Mouse (Mus musculus) small intestine, adult 2 months (tissue): Measurements from ENCODE around the gene P2ry14. TPM values are rescaled to one million over a fixed set of nuclear protein-coding genes. Genes with fewer than 3 reads are reported as not detected.
"Not testable (repeated sequence)": the region's sequence is repeated elsewhere in the genome, so short reads cannot be mapped to it uniquely, and the experiment has no call there.

Experiments
- H3K27ac ChIP-seq: fragments of 200-500 bp; 2 replicates; pipeline ENCODE4 v1.5.1; 2012; ENCODE audit warnings: low read depth, low read length, control low read depth, inconsistent platforms; ENCODE audit not compliant: insufficient read depth
- H3K27me3 ChIP-seq: fragments of 200-500 bp; 2 replicates; pipeline ENCODE4 v1.6.1; 2012; ENCODE audit warnings: mild to moderate bottlenecking, moderate library complexity, low read length, inconsistent platforms; ENCODE audit not compliant: control insufficient read depth, insufficient read depth
- H3K36me3 ChIP-seq: fragments of 200-500 bp; 2 replicates; pipeline ENCODE4 v1.6.1; 2012; ENCODE audit warnings: mild to moderate bottlenecking, low read length, control low read depth, inconsistent platforms; ENCODE audit not compliant: control insufficient read depth, insufficient read depth
- H3K4me1 ChIP-seq: fragments of 200-500 bp; 2 replicates; pipeline ENCODE4 v1.6.1; 2012; ENCODE audit warnings: low read length, inconsistent platforms, mixed read lengths; ENCODE audit not compliant: control insufficient read depth, insufficient read depth, insufficient read length
- H3K4me3 ChIP-seq: fragments of 200-500 bp; 2 replicates; pipeline ENCODE4 v1.5.1; 2012; ENCODE audit warnings: low read depth, mild to moderate bottlenecking, control low read depth, inconsistent platforms, low read length, moderate library complexity
- CTCF ChIP-seq: fragments of 200-500 bp; IDR thresholded peaks from 2 replicates; pipeline ENCODE4 v1.5.1; 2012; ENCODE audit warnings: low read depth, mild to moderate bottlenecking, control low read depth, inconsistent platforms, low read length, moderate library complexity, mixed read lengths; ENCODE audit not compliant: insufficient replicate concordance, insufficient read length; ENCODE audit errors: extremely low read depth
- POLR2A ChIP-seq: fragments of 200-500 bp; IDR thresholded peaks from 2 replicates; pipeline ENCODE4 v1.6.1; 2012; ENCODE audit warnings: low read depth, mild to moderate bottlenecking, control low read depth, inconsistent platforms, low read length, moderate library complexity
- WGBS: fragments of 180-500 bp; shearing (Covaris S2); methylation state at CpG from one replicate; pipeline ENCODE4 v1.1.7; 2018; 5-methylcytosine and 5-hydroxymethylcytosine counted together
- polyA plus RNA-seq: library from polyadenylated mRNA; depleted of rRNA; stranded (reverse); fragments of >200 nt; gene quantifications from 2 replicates; pipeline ENCODE4 v1.2.3, GENCODE M21; 2012

The P2ry14 gene
- polyA plus RNA-seq, 1 experiment: 3.4 TPM

DNA sequence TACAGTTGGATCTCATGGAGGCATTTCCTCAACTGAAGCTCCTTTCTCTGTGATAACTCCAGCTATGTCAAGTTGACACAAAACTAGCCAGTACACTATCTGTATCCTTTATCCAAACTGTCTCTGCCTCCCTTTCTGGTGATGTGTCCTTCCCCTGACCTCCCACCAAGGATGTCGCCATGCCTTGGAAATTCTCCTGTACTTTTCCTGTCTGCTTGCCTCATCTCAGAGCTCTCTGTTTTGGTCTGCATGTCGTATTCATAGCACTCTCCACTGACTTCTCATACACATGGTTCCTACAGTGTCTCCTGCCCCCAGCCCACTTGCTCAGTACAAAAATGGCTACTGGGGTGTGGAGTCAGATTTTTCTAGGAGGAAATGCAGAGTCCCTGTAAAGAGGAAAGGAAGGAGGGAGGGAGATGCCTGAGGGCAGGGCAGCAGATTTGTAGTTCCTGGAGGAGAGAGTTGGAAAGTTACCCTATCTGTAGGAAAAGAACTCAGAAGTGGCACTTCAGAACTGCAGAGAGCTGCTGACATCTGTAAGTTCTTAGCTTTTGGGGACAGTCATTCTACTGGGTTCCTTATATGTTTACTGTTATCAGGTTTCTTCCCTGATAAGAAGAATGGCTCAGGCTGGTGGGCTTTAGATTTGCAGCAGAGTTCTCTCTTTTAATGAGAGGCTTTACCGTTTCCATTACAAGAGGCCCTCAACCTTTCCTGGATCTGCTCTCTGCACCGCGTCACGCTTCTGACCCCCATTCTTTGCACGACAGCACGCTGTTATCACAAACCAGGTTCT lies 11.7 kb downstream of the P2ry14 start:
- TF ChIP-seq POLR2A (no peak), CTCF (no peak)
- Histone ChIP-seq H3K27ac (no peak overlapping the region), H3K36me3 (no peaks in the 10 kb centered on the region), H3K4me1 (no peaks in the 10 kb centered on the region), H3K4me3 (no peak overlapping the region), H3K27me3 (no peaks in the 10 kb centered on the region)
- WGBS: 80% methylated on average over 8 of the region's 8 CpGs

DNA sequence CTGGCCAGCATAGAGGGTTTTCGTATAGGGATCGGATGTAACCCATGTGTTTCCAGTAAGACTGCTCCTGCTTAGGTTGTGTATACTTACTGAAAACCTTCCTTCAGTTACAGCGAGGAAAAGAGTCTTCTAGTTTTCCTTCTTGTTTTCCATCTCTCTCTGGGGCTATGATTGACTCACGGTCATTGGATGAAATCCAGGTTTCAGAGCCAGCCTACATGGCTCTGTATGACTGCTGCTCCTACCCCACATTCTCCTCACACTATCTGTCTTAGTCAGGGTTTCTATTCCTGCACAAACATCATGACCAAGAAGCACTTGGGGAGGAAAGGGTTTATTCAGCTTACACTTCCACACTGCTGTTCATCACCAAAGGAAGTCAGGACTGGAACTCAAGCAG lies 12.5 kb downstream of the P2ry14 start:
- not testable (repeated sequence) for H3K36me3 ChIP-seq, H3K4me1 ChIP-seq, H3K27me3 ChIP-seq, H3K4me3 ChIP-seq, H3K27ac ChIP-seq
- 86% methylated on average over 4 of the region's 4 CpGs for WGBS

DNA sequence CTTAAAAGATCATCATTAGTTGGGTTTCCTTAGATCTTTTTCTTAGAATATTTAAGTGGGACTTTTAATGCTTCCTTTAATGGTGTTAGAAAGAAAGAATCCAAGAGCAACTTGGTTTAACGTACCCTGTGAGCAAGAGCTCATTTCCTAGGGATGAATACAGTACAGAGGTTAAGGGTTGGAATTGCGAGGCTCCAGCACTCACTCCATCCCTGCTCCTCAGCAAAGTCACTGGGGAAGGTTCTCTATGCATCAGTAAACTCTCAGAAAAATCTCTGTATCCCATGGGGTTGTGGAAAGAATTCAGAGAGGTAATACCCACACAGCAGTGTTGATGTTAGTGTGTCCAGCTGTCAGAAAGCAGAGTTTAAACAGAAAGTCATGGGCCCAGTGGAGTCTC lies 13.3 kb downstream of the P2ry14 start:
- no peaks in the 10 kb centered on the region for H3K4me1 ChIP-seq
- no peak overlapping the region for H3K4me3 ChIP-seq
- no peaks in the 10 kb centered on the region for H3K27me3 ChIP-seq
- H3K36me3 ChIP-seq: no peaks in the 10 kb centered on the region
- H3K27ac ChIP-seq: no peak overlapping the region
- TF ChIP-seq POLR2A (no peak), CTCF (no peak)
- WGBS: 70% methylated on average over 2 of the region's 2 CpGs

DNA sequence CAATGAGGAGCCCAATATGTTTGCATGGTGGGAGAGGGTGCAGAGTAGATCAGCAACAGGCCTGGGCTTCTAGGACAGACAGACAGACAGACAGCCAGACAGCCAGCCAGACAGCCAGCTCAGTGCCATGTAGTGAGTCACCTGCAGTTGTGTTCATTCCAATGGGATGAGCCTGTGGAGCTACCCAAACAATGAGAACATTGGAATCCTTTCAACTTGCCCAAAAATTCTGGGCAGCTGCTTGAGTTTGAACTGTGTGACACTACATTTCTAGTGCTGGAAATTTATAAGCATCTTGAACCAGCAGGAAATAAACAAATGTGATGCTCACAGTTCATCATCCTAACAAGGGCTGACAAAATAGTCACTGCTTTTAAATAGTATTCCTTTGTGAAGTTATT lies 13.8 kb downstream of the P2ry14 start:
- Histone ChIP-seq H3K4me1 (no peaks in the 10 kb centered on the region), H3K27ac (no peak overlapping the region)
- no peak for TF ChIP-seq POLR2A

DNA sequence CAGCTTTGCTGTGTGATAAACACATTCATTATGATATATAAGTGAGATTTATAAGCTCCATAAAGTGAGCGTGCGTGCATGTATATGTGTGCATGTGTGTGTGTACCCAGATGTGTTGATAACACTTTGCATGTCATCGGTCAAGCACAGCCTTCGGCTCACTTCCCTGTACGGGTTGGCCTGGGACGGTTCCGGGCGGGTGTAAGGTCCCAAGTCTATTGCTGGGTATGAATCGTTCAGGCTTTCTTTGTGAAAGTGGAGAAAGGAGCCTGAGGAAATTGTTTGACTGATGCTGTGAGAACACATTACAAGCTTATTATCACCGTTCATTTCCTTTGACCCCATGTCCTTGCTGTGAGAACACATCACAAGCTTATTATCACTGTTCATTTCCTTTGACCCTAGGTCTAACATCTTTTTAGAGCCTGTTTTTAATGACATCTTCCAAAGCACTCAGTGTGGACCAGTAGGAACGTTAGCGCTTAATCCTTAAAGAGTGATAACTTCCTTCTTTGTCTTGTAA lies 14.4 kb downstream of the P2ry14 start:
- H3K4me1 ChIP-seq: no peaks in the 10 kb centered on the region
- H3K4me3 ChIP-seq: no peak overlapping the region
- WGBS: 78% methylated on average over 12 of the region's 12 CpGs

More for the DNA sequence above, 13.8 kb downstream of the P2ry14 start:
- Histone ChIP-seq H3K27me3 (no peaks in the 10 kb centered on the region), H3K4me3 (no peak overlapping the region), H3K36me3 (no peaks in the 10 kb centered on the region)

DNA sequence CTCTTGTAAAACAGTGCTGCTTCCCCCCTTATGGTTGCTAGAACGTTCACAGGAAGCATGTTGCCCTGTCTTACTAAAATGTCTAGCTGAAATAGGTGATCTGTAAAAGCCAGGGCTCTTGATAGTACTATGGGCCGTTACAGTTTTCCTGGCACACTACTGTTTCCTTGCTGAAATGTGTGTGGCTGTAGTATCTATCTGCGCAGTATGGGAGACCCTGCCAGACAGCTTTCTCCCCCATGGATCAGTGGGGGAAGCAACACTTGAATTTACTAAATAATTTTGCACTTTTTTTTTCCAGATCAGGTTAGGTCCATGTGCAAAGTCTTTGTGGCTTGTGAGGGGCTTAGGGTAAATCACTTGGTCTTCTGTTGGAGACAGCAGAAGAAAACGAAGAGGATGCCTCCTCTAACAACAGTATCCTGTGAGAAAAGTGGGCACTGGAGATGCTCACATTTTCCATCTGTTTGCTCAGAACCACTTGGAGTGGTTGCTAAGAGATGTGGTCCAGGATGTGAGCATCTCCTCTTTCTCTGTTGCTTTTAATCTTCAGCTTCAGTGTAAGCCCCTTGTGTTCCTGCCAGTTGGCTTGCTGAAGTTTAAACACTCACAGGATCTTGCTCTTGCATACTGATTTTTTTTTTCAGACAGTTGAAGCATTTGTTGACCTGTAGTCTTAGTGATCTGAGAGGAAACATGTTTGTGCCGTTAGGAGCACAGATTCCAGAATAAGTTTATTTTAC lies 17.3 kb downstream of the P2ry14 start:
- no peak overlapping the region for H3K4me3 ChIP-seq
- WGBS: 63% methylated on average over 5 of the region's 5 CpGs
- H3K36me3 ChIP-seq: no peaks in the 10 kb centered on the region
- H3K27ac ChIP-seq: no peak overlapping the region; the same call in 1 of the 2 replicates
- peaks cover 3% of the 10 kb centered on the region; the same call in 1 of the 2 replicates for H3K4me1 ChIP-seq
- H3K27me3 ChIP-seq: no peaks in the 10 kb centered on the region
- TF ChIP-seq CTCF: no peak
- TF ChIP-seq POLR2A: no peak

More for the DNA sequence above, 14.4 kb downstream of the P2ry14 start:
- Histone ChIP-seq H3K36me3 (no peaks in the 10 kb centered on the region), H3K27ac (no peak overlapping the region), H3K27me3 (no peaks in the 10 kb centered on the region)
- TF ChIP-seq CTCF (no peak), POLR2A (no peak)

DNA sequence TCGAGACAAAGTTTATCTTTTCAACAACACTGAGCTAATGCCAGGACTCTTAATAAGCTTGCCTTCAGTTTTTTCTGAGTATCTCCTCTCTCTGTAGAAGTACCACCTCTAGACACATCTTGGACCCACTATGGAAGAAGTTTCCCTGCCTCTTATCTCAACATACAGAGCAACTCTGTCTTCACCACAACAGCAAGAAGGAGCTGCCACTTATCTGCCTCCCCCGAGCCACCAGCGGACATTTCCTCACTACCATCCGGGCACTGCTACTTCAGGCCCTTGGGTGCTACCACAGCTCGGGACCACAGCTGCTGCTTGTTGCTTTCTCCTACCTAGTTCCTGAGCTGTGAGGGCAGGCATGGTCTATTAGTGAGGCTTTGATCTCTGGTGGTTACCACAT lies 20.2 kb downstream of the P2ry14 start:
- Histone ChIP-seq H3K36me3 (no peaks in the 10 kb centered on the region), H3K4me3 (no peak overlapping the region), H3K4me1 (peaks cover 3% of the 10 kb centered on the region; the same call in 1 of the 2 replicates), H3K27me3 (no peaks in the 10 kb centered on the region), H3K27ac (no peak overlapping the region)
- 62% methylated on average over 5 of the region's 5 CpGs for WGBS
- TF ChIP-seq CTCF: no peak
